Mouse (Mus musculus): ENCODE data around the gene Slc25a39. TPM values are rescaled to one million over a fixed set of nuclear protein-coding genes. Genes with fewer than 3 reads are reported as not detected.
"Not testable (repeated sequence)": the region's sequence is repeated elsewhere in the genome, so short reads cannot be mapped to it uniquely, and the experiment has no call there.

Gene Slc25a39
- polyA plus RNA-seq, 1 experiment = 122 TPM

GRCm38 (mm10) chr11:102425555-102426316, 18.0 kb upstream of the Slc25a39 start:
- TF ChIP-seq POLR2A (IDR thresholded peaks at IDR 0.05; ENCODE audit: borderline replicate concordance, extremely low read depth, insufficient read depth, insufficient read length, poor library complexity, severe bottlenecking) (no peak), CTCF (IDR thresholded peaks at IDR 0.05; ENCODE audit: borderline replicate concordance, extremely low read depth, insufficient read depth, insufficient read length) (no peak)
- DNase-seq (ENCODE audit: low read depth) = no peak

GRCm38 (mm10) chr11:102424666-102425065, 16.9 kb upstream of the Slc25a39 start:
- DNase-seq (ENCODE audit: low read depth) = no peak
- TF ChIP-seq POLR2A (IDR thresholded peaks at IDR 0.05; ENCODE audit: borderline replicate concordance, extremely low read depth, insufficient read depth, insufficient read length, poor library complexity, severe bottlenecking) (no peak), CTCF (IDR thresholded peaks at IDR 0.05; ENCODE audit: borderline replicate concordance, extremely low read depth, insufficient read depth, insufficient read length) (no peak)

GRCm38 (mm10) chr11:102421559-102421958, 13.8 kb upstream of the Slc25a39 start:
- no peak for TF ChIP-seq CTCF (IDR thresholded peaks at IDR 0.05; ENCODE audit: borderline replicate concordance, extremely low read depth, insufficient read depth, insufficient read length)
- no peak for TF ChIP-seq POLR2A (IDR thresholded peaks at IDR 0.05; ENCODE audit: borderline replicate concordance, extremely low read depth, insufficient read depth, insufficient read length, poor library complexity, severe bottlenecking)
- no peak for DNase-seq (ENCODE audit: low read depth)

- no peak for DNase-seq (ENCODE audit: low read depth)
Observed at GRCm38 (mm10) chr11:102418887-102419286, 11.1 kb upstream of the Slc25a39 start.

GRCm38 (mm10) chr11:102417160-102417559, 9.4 kb upstream of the Slc25a39 start:
- no peak for DNase-seq (ENCODE audit: low read depth)
- TF ChIP-seq CTCF (IDR thresholded peaks at IDR 0.05; ENCODE audit: borderline replicate concordance, extremely low read depth, insufficient read depth, insufficient read length) (no peak), POLR2A (IDR thresholded peaks at IDR 0.05; ENCODE audit: borderline replicate concordance, extremely low read depth, insufficient read depth, insufficient read length, poor library complexity, severe bottlenecking) (no peak)

More at GRCm38 (mm10) chr11:102418887-102419286, 11.1 kb upstream of the Slc25a39 start:
- TF ChIP-seq POLR2A (IDR thresholded peaks at IDR 0.05; ENCODE audit: borderline replicate concordance, extremely low read depth, insufficient read depth, insufficient read length, poor library complexity, severe bottlenecking) (no peak), CTCF (IDR thresholded peaks at IDR 0.05; ENCODE audit: borderline replicate concordance, extremely low read depth, insufficient read depth, insufficient read length) (no peak)

- no peak for TF ChIP-seq POLR2A (IDR thresholded peaks at IDR 0.05; ENCODE audit: borderline replicate concordance, extremely low read depth, insufficient read depth, insufficient read length, poor library complexity, severe bottlenecking)
- no peak for TF ChIP-seq CTCF (IDR thresholded peaks at IDR 0.05; ENCODE audit: borderline replicate concordance, extremely low read depth, insufficient read depth, insufficient read length)
- DNase-seq (ENCODE audit: low read depth) = no peak
Observed at GRCm38 (mm10) chr11:102415034-102415802, 7.5 kb upstream of the Slc25a39 start.

GRCm38 (mm10) chr11:102413059-102413458, 5.3 kb upstream of the Slc25a39 start:
- DNase-seq (ENCODE audit: low read depth) = no peak
- no peak for TF ChIP-seq CTCF (IDR thresholded peaks at IDR 0.05; ENCODE audit: borderline replicate concordance, extremely low read depth, insufficient read depth, insufficient read length)
- no peak for TF ChIP-seq POLR2A (IDR thresholded peaks at IDR 0.05; ENCODE audit: borderline replicate concordance, extremely low read depth, insufficient read depth, insufficient read length, poor library complexity, severe bottlenecking)

GRCm38 (mm10) chr11:102411704-102412103, 4.0 kb upstream of the Slc25a39 start:
- DNase-seq (ENCODE audit: low read depth) = peak; percentile 95
- TF ChIP-seq CTCF (IDR thresholded peaks at IDR 0.05; ENCODE audit: borderline replicate concordance, extremely low read depth, insufficient read depth, insufficient read length) = peak; percentile 94
- TF ChIP-seq POLR2A (IDR thresholded peaks at IDR 0.05; ENCODE audit: borderline replicate concordance, extremely low read depth, insufficient read depth, insufficient read length, poor library complexity, severe bottlenecking) = no peak

- no peak for TF ChIP-seq POLR2A (IDR thresholded peaks at IDR 0.05; ENCODE audit: borderline replicate concordance, extremely low read depth, insufficient read depth, insufficient read length, poor library complexity, severe bottlenecking)
- TF ChIP-seq CTCF (IDR thresholded peaks at IDR 0.05; ENCODE audit: borderline replicate concordance, extremely low read depth, insufficient read depth, insufficient read length) = no peak
- DNase-seq (ENCODE audit: low read depth) = no peak
Observed at GRCm38 (mm10) chr11:102411061-102411460, 3.3 kb upstream of the Slc25a39 start.

- DNase-seq (ENCODE audit: low read depth) = not testable (repeated sequence)
Observed at GRCm38 (mm10) chr11:102410345-102410744, 2.6 kb upstream of the Slc25a39 start.

GRCm38 (mm10) chr11:102409795-102410330, 2.1 kb upstream of the Slc25a39 start:
- no peak for DNase-seq (ENCODE audit: low read depth)
- no peak for TF ChIP-seq POLR2A (IDR thresholded peaks at IDR 0.05; ENCODE audit: borderline replicate concordance, extremely low read depth, insufficient read depth, insufficient read length, poor library complexity, severe bottlenecking)
- TF ChIP-seq CTCF (IDR thresholded peaks at IDR 0.05; ENCODE audit: borderline replicate concordance, extremely low read depth, insufficient read depth, insufficient read length) = no peak
